Mouse (Mus musculus): Measurements from ENCODE around the gene Spats2. TPM values are rescaled to one million over a fixed set of nuclear protein-coding genes. Genes with fewer than 3 reads are reported as not detected.
"Not testable (repeated sequence)": the region's sequence is repeated elsewhere in the genome, so short reads cannot be mapped to it uniquely, and the experiment has no call there.

Gene Spats2
- 28.0 and 32.2 TPM in 2 replicates for polyA plus RNA-seq (2015; fragmentation: Nextera tagmentation; extraction: Ambion mirVana)

DNA sequence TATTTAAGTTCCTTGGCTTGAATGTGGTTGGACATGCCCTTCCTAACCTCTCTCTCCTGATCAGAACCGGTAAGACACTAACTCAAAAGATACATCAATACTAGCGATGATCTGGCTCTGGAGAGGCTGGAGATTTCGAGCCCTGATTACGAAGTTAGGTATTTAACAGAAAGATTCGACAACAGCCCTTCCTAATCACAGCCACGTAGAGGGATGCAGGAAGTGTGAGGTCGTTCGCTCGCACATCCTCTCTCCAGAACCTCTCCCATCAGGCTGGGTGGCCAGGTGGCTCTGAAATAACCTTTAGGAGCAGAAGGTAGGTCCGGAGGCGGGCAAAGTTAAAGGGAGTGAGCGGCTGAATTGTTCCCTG lies at the start of gene Spats2:
Gene Spats2, plus strand, starts transcription at position 206 of the 370 bp plus-strand sequence.
- no peaks in the 10 kb centered on the region for H3K27me3 ChIP-seq (ENCODE audit: control insufficient read depth, insufficient read depth, low read depth, low read length)
- WGBS: 2% methylated on average over 12 of the region's 12 CpGs
- H3K9ac ChIP-seq (ENCODE audit: low read depth, low read length): peak within 1 kb of the TSS; percentile 88
- peaks cover 20% of the 10 kb centered on the region for H3K4me1 ChIP-seq (ENCODE audit: control insufficient read depth, insufficient read depth, low read length)
- H3K4me2 ChIP-seq (ENCODE audit: low read length): peak within 1 kb of the TSS; percentile 83
- H3K36me3 ChIP-seq (ENCODE audit: control insufficient read depth, insufficient read depth, low read length): no peaks in the 10 kb centered on the region
- no peaks in the 10 kb centered on the region for H3K9me3 ChIP-seq (replicated peaks; ENCODE audit: control insufficient read depth, low read length, poor library complexity, severe bottlenecking)
- H3K27ac ChIP-seq (ENCODE audit: low read length): peak within 1 kb of the TSS; percentile 86
- 0 out of 2 replicates have a peak, but pooled peaks have one; percentile 2 for ATAC-seq
- H3K4me3 ChIP-seq (ENCODE audit: low read depth, low read length): peak within 1 kb of the TSS; percentile 62

DNA sequence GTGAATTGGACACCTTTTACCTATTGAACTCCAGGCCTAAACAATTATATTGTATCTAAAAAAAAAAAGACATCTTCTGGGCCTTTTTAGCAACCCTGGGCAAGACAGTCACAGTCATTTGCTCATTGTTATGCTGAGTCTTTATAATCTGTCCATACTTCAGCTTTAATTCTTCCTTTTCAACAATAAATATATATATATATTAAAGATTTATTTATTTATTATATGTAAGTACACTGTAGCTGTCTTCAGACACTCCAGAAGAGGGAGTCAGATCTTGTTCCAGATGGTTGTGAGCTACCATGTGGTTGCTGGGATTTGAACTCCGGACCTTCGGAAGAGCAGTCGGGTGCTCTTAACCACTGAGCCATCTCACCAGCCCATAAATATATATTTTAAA lies 49.7 kb upstream of the Spats2 start:
- H3K36me3 ChIP-seq (ENCODE audit: control insufficient read depth, insufficient read depth, low read length); H3K9ac ChIP-seq (ENCODE audit: low read depth, low read length); H3K4me2 ChIP-seq (ENCODE audit: low read length); H3K27me3 ChIP-seq (ENCODE audit: control insufficient read depth, insufficient read depth, low read depth, low read length); ATAC-seq; H3K4me3 ChIP-seq (ENCODE audit: low read depth, low read length); H3K9me3 ChIP-seq (replicated peaks; ENCODE audit: control insufficient read depth, low read length, poor library complexity, severe bottlenecking); H3K27ac ChIP-seq (ENCODE audit: low read length): not testable (repeated sequence)
- 99% methylated on average over 3 of the region's 3 CpGs for WGBS
- peaks cover 13% of the 10 kb centered on the region for H3K4me1 ChIP-seq (ENCODE audit: control insufficient read depth, insufficient read depth, low read length)

DNA sequence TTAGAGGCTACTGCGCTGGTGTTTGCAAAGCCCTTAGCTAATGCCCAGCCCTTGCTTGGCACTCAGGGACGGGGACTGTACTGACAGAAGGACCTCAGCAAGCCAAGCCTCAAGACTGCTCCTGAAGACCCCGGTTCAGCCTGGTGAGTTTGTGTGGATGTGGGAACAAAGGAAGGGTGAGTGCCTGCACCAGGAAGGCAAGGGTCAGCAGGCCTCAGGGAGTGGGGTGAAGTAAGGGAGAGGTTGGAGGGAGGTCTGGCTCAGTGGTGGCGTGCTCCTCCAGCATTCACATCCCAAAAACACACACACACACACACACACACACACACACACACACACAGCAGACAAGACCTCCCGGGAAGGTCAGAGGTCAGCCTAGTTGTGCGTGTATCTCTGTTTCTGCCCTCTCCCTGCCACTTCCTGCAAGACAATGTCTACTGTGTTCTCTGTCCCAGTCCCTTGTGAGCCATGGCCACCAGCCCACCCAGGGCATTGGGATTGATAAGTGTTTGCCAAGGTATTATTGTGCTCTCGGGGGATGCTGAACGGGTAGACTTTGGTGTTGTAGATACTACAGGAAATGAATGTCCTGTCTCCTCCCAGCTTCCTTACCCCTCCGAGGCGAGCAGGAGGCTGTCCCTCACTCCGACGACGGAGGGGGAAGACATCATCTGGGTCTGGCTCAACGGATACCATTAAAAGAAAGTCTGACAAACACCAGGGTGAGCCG lies 47.4 kb upstream of the Spats2 start:
- Histone ChIP-seq H3K9ac (ENCODE audit: low read depth, low read length) (no peak overlapping the region), H3K36me3 (ENCODE audit: control insufficient read depth, insufficient read depth, low read length) (no peaks in the 10 kb centered on the region), H3K27ac (ENCODE audit: low read length) (no peak overlapping the region), H3K4me3 (ENCODE audit: low read depth, low read length) (no peak overlapping the region), H3K9me3 (replicated peaks; ENCODE audit: control insufficient read depth, low read length, poor library complexity, severe bottlenecking) (no peaks in the 10 kb centered on the region), H3K27me3 (ENCODE audit: control insufficient read depth, insufficient read depth, low read depth, low read length) (no peaks in the 10 kb centered on the region), H3K4me1 (ENCODE audit: control insufficient read depth, insufficient read depth, low read length) (peaks cover 13% of the 10 kb centered on the region), H3K4me2 (ENCODE audit: low read length) (no peak overlapping the region)
- ATAC-seq: no peak
- 82% methylated on average over 15 of the region's 15 CpGs for WGBS

DNA sequence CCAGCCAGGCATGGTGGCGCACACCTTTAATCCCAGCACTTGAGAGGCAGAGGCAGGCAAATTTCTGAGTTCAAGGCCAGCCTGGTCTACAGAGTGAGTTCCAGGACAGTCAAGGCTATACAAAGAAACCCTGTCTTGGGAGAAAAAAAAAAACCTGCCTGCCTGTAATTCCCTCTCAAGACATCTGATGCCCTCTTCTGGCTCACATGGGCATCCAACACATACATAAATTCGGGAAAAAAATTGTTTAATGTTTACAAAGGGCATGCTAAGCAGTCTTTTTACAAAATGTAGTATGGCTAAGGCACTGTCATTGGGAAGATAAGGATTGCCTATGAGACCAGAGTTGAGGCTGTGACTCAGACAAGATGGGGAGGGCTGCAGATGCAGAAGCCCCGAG lies 45.9 kb upstream of the Spats2 start:
- H3K4me3 ChIP-seq (ENCODE audit: low read depth, low read length): no peak overlapping the region
- no peaks in the 10 kb centered on the region for H3K9me3 ChIP-seq (replicated peaks; ENCODE audit: control insufficient read depth, low read length, poor library complexity, severe bottlenecking)
- no peaks in the 10 kb centered on the region for H3K36me3 ChIP-seq (ENCODE audit: control insufficient read depth, insufficient read depth, low read length)
- H3K4me1 ChIP-seq (ENCODE audit: control insufficient read depth, insufficient read depth, low read length): peaks cover 9% of the 10 kb centered on the region
- no peak for ATAC-seq
- no peak overlapping the region for H3K9ac ChIP-seq (ENCODE audit: low read depth, low read length)
- 83% methylated on average over 3 of the region's 3 CpGs for WGBS
- no peak overlapping the region for H3K27ac ChIP-seq (ENCODE audit: low read length)
- H3K4me2 ChIP-seq (ENCODE audit: low read length): no peak overlapping the region
- peaks cover 8% of the 10 kb centered on the region for H3K27me3 ChIP-seq (ENCODE audit: control insufficient read depth, insufficient read depth, low read depth, low read length)

DNA sequence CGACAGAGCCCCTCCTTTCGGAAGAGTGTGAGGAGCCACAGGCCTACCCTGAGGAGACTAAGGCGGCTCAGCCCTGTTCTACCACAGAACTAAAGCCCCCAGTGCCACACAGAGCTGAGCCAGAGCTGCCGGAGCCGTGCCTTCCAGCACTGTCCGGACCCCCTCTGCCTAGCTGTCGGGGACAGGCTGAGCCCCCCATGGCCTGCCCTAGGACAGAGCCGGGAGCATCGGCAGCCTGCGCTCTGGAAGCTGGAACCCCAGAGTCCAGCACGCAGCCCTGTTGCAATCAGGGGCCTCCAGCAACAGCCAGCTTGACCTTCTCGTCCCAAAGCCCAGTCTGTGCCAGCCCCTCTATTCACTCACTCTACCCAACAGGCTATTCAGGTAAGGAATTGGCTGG lies 43.4 kb upstream of the Spats2 start:
- WGBS: 93% methylated on average over 12 of the region's 12 CpGs
- Histone ChIP-seq H3K9me3 (replicated peaks; ENCODE audit: control insufficient read depth, low read length, poor library complexity, severe bottlenecking) (no peaks in the 10 kb centered on the region), H3K9ac (ENCODE audit: low read depth, low read length) (no peak overlapping the region), H3K27ac (ENCODE audit: low read length) (no peak overlapping the region), H3K4me3 (ENCODE audit: low read depth, low read length) (no peak overlapping the region), H3K27me3 (ENCODE audit: control insufficient read depth, insufficient read depth, low read depth, low read length) (peaks cover 22% of the 10 kb centered on the region), H3K4me1 (ENCODE audit: control insufficient read depth, insufficient read depth, low read length) (no peaks in the 10 kb centered on the region), H3K36me3 (ENCODE audit: control insufficient read depth, insufficient read depth, low read length) (no peaks in the 10 kb centered on the region), H3K4me2 (ENCODE audit: low read length) (no peak overlapping the region)
- ATAC-seq: no peak

DNA sequence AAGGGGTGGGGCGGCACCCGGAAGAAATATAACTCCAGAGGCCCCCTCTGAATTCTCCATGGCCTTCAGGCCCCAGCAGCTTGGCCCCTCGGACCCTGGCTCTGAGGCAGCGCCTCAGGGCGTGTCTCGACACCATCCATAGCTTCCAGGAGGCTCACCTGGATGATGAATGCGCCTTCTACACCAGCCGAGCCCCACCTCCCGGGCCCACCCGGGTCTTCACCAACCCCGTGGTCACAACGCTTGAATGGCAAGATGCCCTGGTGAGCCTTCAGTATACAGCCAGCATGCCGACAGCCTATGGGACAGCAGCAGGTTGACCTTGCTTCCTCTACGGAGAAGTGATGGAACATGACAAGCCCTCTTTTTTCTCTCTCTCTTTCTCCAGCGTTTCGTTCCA lies 42.9 kb upstream of the Spats2 start:
- Histone ChIP-seq H3K4me1 (ENCODE audit: control insufficient read depth, insufficient read depth, low read length) (no peaks in the 10 kb centered on the region), H3K4me2 (ENCODE audit: low read length) (no peak overlapping the region), H3K9me3 (replicated peaks; ENCODE audit: control insufficient read depth, low read length, poor library complexity, severe bottlenecking) (no peaks in the 10 kb centered on the region), H3K4me3 (ENCODE audit: low read depth, low read length) (no peak overlapping the region), H3K9ac (ENCODE audit: low read depth, low read length) (no peak overlapping the region), H3K27me3 (ENCODE audit: control insufficient read depth, insufficient read depth, low read depth, low read length) (peaks cover 26% of the 10 kb centered on the region), H3K27ac (ENCODE audit: low read length) (no peak overlapping the region), H3K36me3 (ENCODE audit: control insufficient read depth, insufficient read depth, low read length) (no peaks in the 10 kb centered on the region)
- no peak for ATAC-seq
- WGBS: 90% methylated on average over 16 of the region's 16 CpGs

DNA sequence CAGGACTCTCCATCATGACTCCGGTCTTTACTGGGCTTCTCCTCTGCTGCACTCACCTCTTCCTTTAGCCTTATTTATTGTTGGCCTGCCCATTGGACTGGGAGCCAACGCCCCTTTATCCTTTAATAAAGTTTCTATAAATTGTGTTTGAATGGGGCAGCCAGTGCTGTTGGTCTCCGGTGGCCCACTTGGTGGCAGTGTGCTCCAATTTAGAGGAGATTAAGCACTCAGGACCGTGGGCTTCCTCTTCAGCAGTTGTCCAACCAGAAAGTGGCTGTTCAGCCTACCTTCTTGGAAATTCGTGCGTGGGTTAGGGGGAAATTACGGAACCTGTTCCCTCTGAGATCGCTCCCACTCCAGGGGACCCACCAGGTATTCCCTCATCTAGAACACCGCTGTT lies 42.5 kb upstream of the Spats2 start:
- Histone ChIP-seq H3K9ac (ENCODE audit: low read depth, low read length) (no peak overlapping the region), H3K4me1 (ENCODE audit: control insufficient read depth, insufficient read depth, low read length) (no peaks in the 10 kb centered on the region), H3K27ac (ENCODE audit: low read length) (no peak overlapping the region), H3K4me3 (ENCODE audit: low read depth, low read length) (no peak overlapping the region), H3K36me3 (ENCODE audit: control insufficient read depth, insufficient read depth, low read length) (no peaks in the 10 kb centered on the region), H3K27me3 (ENCODE audit: control insufficient read depth, insufficient read depth, low read depth, low read length) (peaks cover 30% of the 10 kb centered on the region), H3K9me3 (replicated peaks; ENCODE audit: control insufficient read depth, low read length, poor library complexity, severe bottlenecking) (no peaks in the 10 kb centered on the region), H3K4me2 (ENCODE audit: low read length) (no peak overlapping the region)
- no peak for ATAC-seq
- 72% methylated on average over 9 of the region's 9 CpGs for WGBS

DNA sequence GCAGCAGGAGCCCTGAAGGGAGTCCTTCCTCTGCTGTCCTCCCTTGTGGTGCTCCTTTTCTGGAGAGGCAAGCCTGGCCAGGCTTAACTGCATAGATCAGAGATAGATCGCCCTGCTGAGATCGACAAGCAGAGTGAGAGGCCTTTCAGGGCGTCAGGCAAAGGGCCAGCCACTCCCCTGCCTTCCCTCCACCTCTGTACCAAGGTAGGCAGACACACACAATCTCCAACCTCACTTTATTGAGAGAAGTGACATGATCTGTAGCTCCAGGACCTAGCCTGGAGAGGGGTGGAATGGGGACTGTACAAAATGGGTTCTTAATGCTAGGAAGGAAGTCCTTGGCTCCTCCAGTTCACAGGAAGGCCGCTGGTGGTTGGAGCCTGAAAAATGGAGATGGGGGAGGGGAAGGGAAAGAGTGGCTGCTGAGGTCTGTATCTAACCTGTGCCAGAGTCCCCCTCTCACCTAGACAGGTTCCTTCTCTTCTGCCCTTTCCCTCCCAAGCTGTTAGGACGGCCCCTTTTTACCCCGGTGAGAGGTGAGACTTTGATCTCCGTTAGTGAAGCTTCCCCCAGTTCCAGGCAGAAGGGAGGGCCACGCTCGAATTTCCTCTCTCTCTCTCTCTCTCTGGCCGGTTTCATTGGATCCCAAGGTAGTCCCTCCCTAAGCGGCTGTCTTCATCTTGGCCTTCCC lies 41.7 kb upstream of the Spats2 start:
- Histone ChIP-seq H3K9ac (ENCODE audit: low read depth, low read length) (no peak overlapping the region), H3K9me3 (replicated peaks; ENCODE audit: control insufficient read depth, low read length, poor library complexity, severe bottlenecking) (no peaks in the 10 kb centered on the region), H3K36me3 (ENCODE audit: control insufficient read depth, insufficient read depth, low read length) (no peaks in the 10 kb centered on the region), H3K4me3 (ENCODE audit: low read depth, low read length) (no peak overlapping the region), H3K4me1 (ENCODE audit: control insufficient read depth, insufficient read depth, low read length) (no peaks in the 10 kb centered on the region), H3K27me3 (ENCODE audit: control insufficient read depth, insufficient read depth, low read depth, low read length) (peaks cover 33% of the 10 kb centered on the region), H3K27ac (ENCODE audit: low read length) (no peak overlapping the region), H3K4me2 (ENCODE audit: low read length) (no peak overlapping the region)
- ATAC-seq: no peak
- 9% methylated on average over 11 of the region's 11 CpGs for whole genome bisulfite sequencing

DNA sequence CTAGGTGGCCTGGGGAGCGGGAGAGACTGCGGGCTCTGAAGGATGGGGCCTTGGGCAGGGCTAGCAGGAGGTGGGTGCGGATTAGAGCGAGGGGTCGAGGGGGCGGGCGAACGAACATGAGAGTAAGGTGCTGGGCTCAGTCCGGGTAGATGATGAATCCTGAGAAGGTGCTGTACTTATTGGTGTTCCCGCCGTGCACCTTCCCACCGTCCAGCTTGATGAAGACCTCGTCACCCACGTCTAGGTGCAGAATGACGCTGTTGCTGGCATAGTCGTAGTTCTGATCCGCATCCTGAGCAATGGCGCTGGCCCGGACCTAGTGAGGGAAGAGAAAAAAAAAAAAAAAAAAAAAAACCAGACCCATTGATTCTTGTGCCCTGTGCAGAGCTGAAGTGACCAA lies 41.1 kb upstream of the Spats2 start:
- no peaks in the 10 kb centered on the region for H3K4me1 ChIP-seq (ENCODE audit: control insufficient read depth, insufficient read depth, low read length)
- H3K4me3 ChIP-seq (ENCODE audit: low read depth, low read length): no peak overlapping the region
- H3K36me3 ChIP-seq (ENCODE audit: control insufficient read depth, insufficient read depth, low read length): no peaks in the 10 kb centered on the region
- H3K4me2 ChIP-seq (ENCODE audit: low read length): no peak overlapping the region
- H3K27ac ChIP-seq (ENCODE audit: low read length): no peak overlapping the region
- no peak for ATAC-seq
- H3K9me3 ChIP-seq (replicated peaks; ENCODE audit: control insufficient read depth, low read length, poor library complexity, severe bottlenecking): no peaks in the 10 kb centered on the region
- 9% methylated on average over 19 of the region's 19 CpGs for WGBS
- peaks cover 38% of the 10 kb centered on the region for H3K27me3 ChIP-seq (ENCODE audit: control insufficient read depth, insufficient read depth, low read depth, low read length)
- no peak overlapping the region for H3K9ac ChIP-seq (ENCODE audit: low read depth, low read length)
